Mouse (Mus musculus): ENCODE data around the gene Napsa. TPM values are rescaled to one million over a fixed set of nuclear protein-coding genes. Genes with fewer than 3 reads are reported as not detected.

Napsa gene
- 0.26 and 0.43 TPM in 2 replicates for polyA plus RNA-seq (2012; rRNA removed)

DNA sequence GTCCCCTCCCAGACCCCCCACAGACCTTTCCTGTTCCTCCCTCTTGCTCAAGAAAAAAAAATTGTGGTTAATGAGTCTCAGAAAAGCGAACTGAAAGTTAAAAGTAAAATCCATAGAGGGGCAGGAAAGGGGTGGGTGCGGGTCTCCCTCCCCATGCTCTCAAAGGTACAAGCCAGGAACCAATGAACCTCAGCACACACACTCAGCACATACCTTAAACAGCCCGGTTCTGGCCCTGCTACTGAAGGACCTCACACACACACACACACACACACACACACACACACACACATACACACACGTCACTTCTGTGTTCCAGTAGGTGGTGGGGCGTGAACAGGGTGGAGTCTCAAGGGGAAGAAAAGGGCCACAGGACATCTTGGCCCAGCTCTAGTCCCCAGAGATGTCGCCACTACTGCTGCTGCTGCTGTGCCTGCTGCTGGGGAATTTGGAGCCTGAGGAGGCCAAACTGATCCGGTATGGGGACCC is at the start of gene Napsa:
Napsa (plus strand) TSS at position 168 of the 489 bp plus-strand sequence.
- WGBS, result 34% methylated on average over 7 of the region's 7 CpGs
- TF ChIP-seq POLR2A (IDR thresholded peaks at IDR 0.05; ENCODE audit: borderline replicate concordance, insufficient read depth, low read length), result no peak
- no peak for TF ChIP-seq CTCF (IDR thresholded peaks at IDR 0.05; ENCODE audit: borderline replicate concordance, insufficient read depth, low read depth, low read length)

GRCm38 (mm10) chr7:44523056-44523455 is 49.1 kb upstream of the Napsa start:
- no peaks in the 10 kb centered on the region for H3K4me1 ChIP-seq (ENCODE audit: control insufficient read depth, insufficient read depth, low read length)
- DNase-seq, result no peak
- no peak for TF ChIP-seq CTCF (IDR thresholded peaks at IDR 0.05; ENCODE audit: borderline replicate concordance, insufficient read depth, low read depth, low read length)
- TF ChIP-seq POLR2A (IDR thresholded peaks at IDR 0.05; ENCODE audit: borderline replicate concordance, insufficient read depth, low read length), result no peak
- H3K27ac ChIP-seq (ENCODE audit: insufficient read depth, low read length), result no peak overlapping the region
- 93% methylated on average over 2 of the region's 2 CpGs for WGBS
- H3K4me3 ChIP-seq (replicated peaks; ENCODE audit: insufficient read depth, low read depth, low read length), result no peak overlapping the region
- H3K27me3 ChIP-seq (ENCODE audit: control insufficient read depth, insufficient read depth, low read length), result no peaks in the 10 kb centered on the region

More for the DNA sequence above, at the start of gene Napsa:
- H3K27ac ChIP-seq (ENCODE audit: insufficient read depth, low read length), result no peak within 1 kb of the TSS
- no peaks in the 10 kb centered on the region for H3K27me3 ChIP-seq (ENCODE audit: control insufficient read depth, insufficient read depth, low read length)
- DNase-seq, result no peak
- H3K4me3 ChIP-seq (replicated peaks; ENCODE audit: insufficient read depth, low read depth, low read length), result no peak within 1 kb of the TSS
- H3K4me1 ChIP-seq (ENCODE audit: control insufficient read depth, insufficient read depth, low read length), result no peaks in the 10 kb centered on the region

DNA sequence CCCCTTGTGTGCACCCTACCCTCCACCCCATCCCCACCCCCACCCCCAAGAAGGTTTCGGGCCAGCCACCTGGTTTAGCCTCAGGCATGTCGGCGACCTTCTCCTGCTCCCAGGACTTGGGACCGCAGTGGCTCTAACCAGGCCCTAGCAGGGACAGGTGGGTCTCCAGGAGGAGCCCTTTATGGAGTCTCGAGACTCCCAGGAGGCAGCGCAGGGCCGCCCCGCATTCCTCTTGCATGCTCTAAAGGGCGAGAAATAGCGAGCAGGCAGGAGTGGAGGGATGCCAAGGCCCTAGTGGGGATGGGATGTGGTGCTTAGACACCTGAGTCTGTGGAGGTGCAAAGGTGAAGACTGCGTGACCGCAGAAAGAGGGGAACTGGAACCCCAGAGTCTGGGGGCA is 47.7 kb upstream of the Napsa start, which contains the start of gene Mybpc2:
Mybpc2 (minus strand) TSS at position 155 of the 400 bp plus-strand sequence.
- H3K4me1 ChIP-seq (ENCODE audit: control insufficient read depth, insufficient read depth, low read length), result no peaks in the 10 kb centered on the region
- TF ChIP-seq POLR2A (IDR thresholded peaks at IDR 0.05; ENCODE audit: borderline replicate concordance, insufficient read depth, low read length), result no peak
- no peak for TF ChIP-seq CTCF (IDR thresholded peaks at IDR 0.05; ENCODE audit: borderline replicate concordance, insufficient read depth, low read depth, low read length)
- whole genome bisulfite sequencing, result 49% methylated on average over 12 of the region's 12 CpGs
- H3K27ac ChIP-seq (ENCODE audit: insufficient read depth, low read length), result no peak within 1 kb of the TSS
- no peaks in the 10 kb centered on the region for H3K27me3 ChIP-seq (ENCODE audit: control insufficient read depth, insufficient read depth, low read length)
- no peak within 1 kb of the TSS for H3K4me3 ChIP-seq (replicated peaks; ENCODE audit: insufficient read depth, low read depth, low read length)
- DNase-seq, result no peak

- TF ChIP-seq CTCF (IDR thresholded peaks at IDR 0.05; ENCODE audit: borderline replicate concordance, insufficient read depth, low read depth, low read length) (no peak), POLR2A (IDR thresholded peaks at IDR 0.05; ENCODE audit: borderline replicate concordance, insufficient read depth, low read length) (no peak)
- Histone ChIP-seq H3K4me1 (ENCODE audit: control insufficient read depth, insufficient read depth, low read length) (no peaks in the 10 kb centered on the region), H3K4me3 (replicated peaks; ENCODE audit: insufficient read depth, low read depth, low read length) (no peak overlapping the region), H3K27ac (ENCODE audit: insufficient read depth, low read length) (no peak overlapping the region), H3K27me3 (ENCODE audit: control insufficient read depth, insufficient read depth, low read length) (no peaks in the 10 kb centered on the region)
- DNase-seq, result peak; percentile 74 to 77
- WGBS, result 12% methylated on average over 22 of the region's 22 CpGs
Observed at GRCm38 (mm10) chr7:44525126-44525832, 46.9 kb upstream of the Napsa start.

DNA sequence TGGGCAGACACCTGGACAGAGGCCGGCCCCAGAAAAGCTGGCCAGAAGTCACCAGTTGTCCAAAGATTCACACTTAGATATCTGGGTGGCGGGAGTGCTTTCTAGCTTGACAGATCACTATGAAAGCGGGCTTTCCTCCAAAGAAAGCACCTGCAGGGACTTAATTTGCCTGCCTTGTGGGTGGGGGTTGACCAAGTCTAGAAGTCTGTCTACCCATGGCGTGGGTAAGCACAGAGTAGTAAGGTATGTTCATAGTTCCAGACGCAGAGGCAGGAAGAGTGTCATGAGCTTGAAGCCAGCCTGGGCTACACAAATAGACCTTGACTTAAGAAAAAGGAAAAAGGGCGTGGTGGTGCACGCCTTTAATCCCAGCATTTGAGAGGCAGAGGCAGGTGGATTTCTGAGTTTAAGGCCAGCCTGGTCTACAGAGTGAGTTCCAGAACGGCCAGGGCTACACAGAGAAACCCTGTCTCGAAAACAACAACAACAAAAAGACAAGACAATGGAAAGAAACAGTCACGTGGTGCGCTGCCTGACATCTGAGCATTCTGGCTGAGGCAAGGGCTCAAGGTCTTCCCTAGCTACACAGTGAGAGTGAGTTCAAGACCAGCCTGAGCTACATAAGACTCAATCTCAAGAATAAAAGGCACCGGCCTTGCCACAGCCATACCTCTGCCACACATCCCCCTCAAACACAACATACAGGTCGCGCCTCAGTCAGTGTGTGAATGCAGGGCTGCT is 45.6 kb upstream of the Napsa start:
- H3K27me3 ChIP-seq (ENCODE audit: control insufficient read depth, insufficient read depth, low read length), result no peaks in the 10 kb centered on the region
- TF ChIP-seq CTCF (IDR thresholded peaks at IDR 0.05; ENCODE audit: borderline replicate concordance, insufficient read depth, low read depth, low read length) (no peak), POLR2A (IDR thresholded peaks at IDR 0.05; ENCODE audit: borderline replicate concordance, insufficient read depth, low read length) (no peak)
- 93% methylated on average over 14 of the region's 14 CpGs for WGBS
- H3K4me3 ChIP-seq (replicated peaks; ENCODE audit: insufficient read depth, low read depth, low read length), result no peak overlapping the region
- H3K4me1 ChIP-seq (ENCODE audit: control insufficient read depth, insufficient read depth, low read length), result no peaks in the 10 kb centered on the region
- no peak overlapping the region for H3K27ac ChIP-seq (ENCODE audit: insufficient read depth, low read length)
- no peak for DNase-seq

GRCm38 (mm10) chr7:44527483-44528398 is 44.4 kb upstream of the Napsa start:
- DNase-seq, result peak; percentile 83 to 84
- Histone ChIP-seq H3K27me3 (ENCODE audit: control insufficient read depth, insufficient read depth, low read length) (no peaks in the 10 kb centered on the region), H3K4me1 (ENCODE audit: control insufficient read depth, insufficient read depth, low read length) (no peaks in the 10 kb centered on the region), H3K4me3 (replicated peaks; ENCODE audit: insufficient read depth, low read depth, low read length) (peak overlapping the region; percentile 62), H3K27ac (ENCODE audit: insufficient read depth, low read length) (peak overlapping the region; percentile 76)
- TF ChIP-seq POLR2A (IDR thresholded peaks at IDR 0.05; ENCODE audit: borderline replicate concordance, insufficient read depth, low read length), result peak; percentile 55; the same call in 1 of the 2 replicates
- TF ChIP-seq CTCF (IDR thresholded peaks at IDR 0.05; ENCODE audit: borderline replicate concordance, insufficient read depth, low read depth, low read length), result peak; percentile 82
- 5% methylated on average over 40 of the region's 40 CpGs for WGBS

- 76% methylated on average over 5 of the region's 5 CpGs for WGBS
- no peak for DNase-seq
- Histone ChIP-seq H3K4me3 (replicated peaks; ENCODE audit: insufficient read depth, low read depth, low read length) (no peak overlapping the region), H3K27ac (ENCODE audit: insufficient read depth, low read length) (no peak overlapping the region), H3K4me1 (ENCODE audit: control insufficient read depth, insufficient read depth, low read length) (no peaks in the 10 kb centered on the region), H3K27me3 (ENCODE audit: control insufficient read depth, insufficient read depth, low read length) (no peaks in the 10 kb centered on the region)
- TF ChIP-seq CTCF (IDR thresholded peaks at IDR 0.05; ENCODE audit: borderline replicate concordance, insufficient read depth, low read depth, low read length) (no peak), POLR2A (IDR thresholded peaks at IDR 0.05; ENCODE audit: borderline replicate concordance, insufficient read depth, low read length) (no peak)
Observed at GRCm38 (mm10) chr7:44529518-44529917, 42.7 kb upstream of the Napsa start.

Data from cerebellum, adult 2 months (tissue).